Mouse (Mus musculus): Measurements from ENCODE around the gene Htr3a. TPM values are rescaled to one million over a fixed set of nuclear protein-coding genes. Genes with fewer than 3 reads are reported as not detected.

The Htr3a gene
- polyA plus RNA-seq (2015; fragmentation: Nextera tagmentation; extraction: Ambion mirVana), result not detected in 2 replicates

DNA sequence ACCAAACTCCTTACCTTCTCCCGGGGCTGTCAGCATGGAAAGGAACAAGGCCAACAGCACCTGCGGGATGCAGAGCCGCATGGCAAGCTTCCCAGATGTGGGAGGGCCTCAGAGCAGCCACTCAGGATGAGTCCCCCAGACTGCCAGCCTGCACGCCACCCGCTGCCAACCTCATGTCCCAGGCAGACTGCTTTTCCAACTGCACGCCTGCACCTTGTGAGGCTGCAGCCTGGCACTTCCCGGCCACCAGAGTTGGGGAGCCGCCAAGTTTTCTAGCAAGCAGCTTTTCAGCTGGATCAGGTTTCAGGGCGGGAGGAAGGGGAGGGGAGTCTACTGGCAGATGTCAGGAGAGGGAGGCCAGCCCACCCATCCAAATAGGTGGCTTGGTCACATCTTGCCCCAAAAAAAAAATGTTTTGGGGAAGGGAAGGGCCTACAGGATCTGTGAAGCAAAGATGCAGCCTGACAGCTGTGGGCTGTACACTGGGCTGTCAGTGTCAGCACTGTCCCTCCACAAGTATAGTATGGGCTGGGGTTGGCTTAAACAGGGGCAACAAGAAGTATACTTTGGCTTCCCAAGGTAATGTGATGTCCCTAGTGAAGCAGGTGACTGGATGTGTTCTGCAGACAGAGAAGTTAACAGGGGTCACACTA lies at the start of gene Htr3a:
TSS of gene Htr3a (minus strand) at position 215 of the 653 bp plus-strand sequence.

Other genes with a start within 250 kb of the Htr3a start
- 1.7 and 1.8 TPM in 2 replicates for gene Zbtb16, start 74.9 kb downstream of the Htr3a start, polyA plus RNA-seq (2015; fragmentation: Nextera tagmentation; extraction: Ambion mirVana)
- gene Htr3b, start 53.9 kb upstream of the Htr3a start, polyA plus RNA-seq (2015; fragmentation: Nextera tagmentation; extraction: Ambion mirVana), result not detected in 2 replicates
- gene Usp28, start 74.3 kb upstream of the Htr3a start, polyA plus RNA-seq (2015; fragmentation: Nextera tagmentation; extraction: Ambion mirVana), result 3.8 and 8.5 TPM in 2 replicates
- gene Zw10, start 144.5 kb upstream of the Htr3a start, polyA plus RNA-seq (2015; fragmentation: Nextera tagmentation; extraction: Ambion mirVana), result 23.1 and 23.5 TPM in 2 replicates
- gene Tmprss5, start 170.2 kb upstream of the Htr3a start, polyA plus RNA-seq (2015; fragmentation: Nextera tagmentation; extraction: Ambion mirVana), result not detected in 2 replicates